Mouse (Mus musculus) central nervous system, embryonic 11.5 days (tissue): ENCODE measurements around the gene Trarg1. TPM values are rescaled to one million over a fixed set of nuclear protein-coding genes. Genes with fewer than 3 reads are reported as not detected.

ENCODE experiments used
- polyA plus RNA-seq: library from polyadenylated mRNA; depleted of rRNA; stranded (reverse); fragments of >200 nt; gene quantifications from 2 replicates; pipeline ENCODE4 v1.2.3, GENCODE M21; 2012; rRNA removed

The Trarg1 gene
- polyA plus RNA-seq, result 0.06 TPM in 1 of 2 replicates, not detected in the other

GRCm38 (mm10) chr11:76679508-76679907, at the start of gene Trarg1:
TSS of gene Trarg1 (plus strand) at chr11:76679808.

GRCm38 (mm10) chr11:76671871-76672475, 7.6 kb upstream of the Trarg1 start, which contains the start of gene Bhlha9:
TSS of gene Bhlha9 (plus strand) at chr11:76672470.

Other genes starting within 250 kb of the Trarg1 start
- 46.8 and 60.6 TPM in 2 replicates for gene Abr, start 57.5 kb upstream of the Trarg1 start, polyA plus RNA-seq
- gene Bhlha9, start 7.3 kb upstream of the Trarg1 start, polyA plus RNA-seq, result 0.19 and 0.68 TPM in 2 replicates
- 19.6 and 22.7 TPM in 2 replicates for gene Gosr1, start 83.8 kb downstream of the Trarg1 start, polyA plus RNA-seq
- gene Cpd, start 167.2 kb downstream of the Trarg1 start, polyA plus RNA-seq, result 15.3 and 24.6 TPM in 2 replicates
- 0.05 and 0.07 TPM in 2 replicates for gene Tmigd1, start 222.4 kb downstream of the Trarg1 start, polyA plus RNA-seq
- gene Blmh, start 245.0 kb downstream of the Trarg1 start, polyA plus RNA-seq, result 90.6 and 97.4 TPM in 2 replicates